Mouse (Mus musculus) small intestine, adult 2 months (tissue): ENCODE data around the gene Vps13d. TPM values are rescaled to one million over a fixed set of nuclear protein-coding genes. Genes with fewer than 3 reads are reported as not detected.

Experiments
- H3K27ac ChIP-seq: fragments of 200-500 bp; 2 replicates; pipeline ENCODE4 v1.5.1; 2012; ENCODE audit warnings: low read depth, low read length, control low read depth, inconsistent platforms; ENCODE audit not compliant: insufficient read depth
- H3K27me3 ChIP-seq: fragments of 200-500 bp; 2 replicates; pipeline ENCODE4 v1.6.1; 2012; ENCODE audit warnings: mild to moderate bottlenecking, moderate library complexity, low read length, inconsistent platforms; ENCODE audit not compliant: control insufficient read depth, insufficient read depth
- H3K36me3 ChIP-seq: fragments of 200-500 bp; 2 replicates; pipeline ENCODE4 v1.6.1; 2012; ENCODE audit warnings: mild to moderate bottlenecking, low read length, control low read depth, inconsistent platforms; ENCODE audit not compliant: control insufficient read depth, insufficient read depth
- H3K4me1 ChIP-seq: fragments of 200-500 bp; 2 replicates; pipeline ENCODE4 v1.6.1; 2012; ENCODE audit warnings: low read length, inconsistent platforms, mixed read lengths; ENCODE audit not compliant: control insufficient read depth, insufficient read depth, insufficient read length
- H3K4me3 ChIP-seq: fragments of 200-500 bp; 2 replicates; pipeline ENCODE4 v1.5.1; 2012; ENCODE audit warnings: low read depth, mild to moderate bottlenecking, control low read depth, inconsistent platforms, low read length, moderate library complexity
- CTCF ChIP-seq: fragments of 200-500 bp; IDR thresholded peaks from 2 replicates; pipeline ENCODE4 v1.5.1; 2012; ENCODE audit warnings: low read depth, mild to moderate bottlenecking, control low read depth, inconsistent platforms, low read length, moderate library complexity, mixed read lengths; ENCODE audit not compliant: insufficient replicate concordance, insufficient read length; ENCODE audit errors: extremely low read depth
- POLR2A ChIP-seq: fragments of 200-500 bp; IDR thresholded peaks from 2 replicates; pipeline ENCODE4 v1.6.1; 2012; ENCODE audit warnings: low read depth, mild to moderate bottlenecking, control low read depth, inconsistent platforms, low read length, moderate library complexity
- WGBS: fragments of 180-500 bp; shearing (Covaris S2); methylation state at CpG from one replicate; pipeline ENCODE4 v1.1.7; 2018; 5-methylcytosine and 5-hydroxymethylcytosine counted together
- polyA plus RNA-seq: library from polyadenylated mRNA; depleted of rRNA; stranded (reverse); fragments of >200 nt; gene quantifications from 2 replicates; pipeline ENCODE4 v1.2.3, GENCODE M21; 2012

Gene Vps13d
- polyA plus RNA-seq, 1 experiment: 11.9 TPM

DNA sequence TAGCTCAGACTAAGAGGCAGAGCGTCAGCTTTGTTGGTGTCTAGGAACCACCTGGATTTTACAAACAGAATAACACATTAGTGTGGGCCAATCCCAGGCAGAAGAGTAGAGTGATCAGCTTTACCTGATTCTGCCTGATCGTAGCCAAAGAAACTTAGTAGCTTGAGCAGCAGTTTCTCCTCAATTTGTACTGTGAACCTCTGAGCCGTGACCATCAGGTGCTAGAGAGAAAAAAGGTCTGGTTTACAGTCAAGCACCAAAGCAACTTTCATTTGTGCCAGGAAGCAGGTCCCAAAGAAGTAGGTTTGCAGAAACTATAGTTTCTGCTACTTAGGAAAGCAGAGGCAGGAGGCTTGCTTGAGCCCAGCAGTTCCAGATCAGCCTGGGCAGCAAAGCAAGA lies 138.5 kb downstream of the Vps13d start:
- no peaks in the 10 kb centered on the region for H3K27me3 ChIP-seq
- no peak overlapping the region for H3K4me3 ChIP-seq
- H3K4me1 ChIP-seq: peaks cover 37% of the 10 kb centered on the region
- 69% methylated on average over 3 of the region's 3 CpGs for WGBS
- peaks cover 66% of the 10 kb centered on the region for H3K36me3 ChIP-seq
- H3K27ac ChIP-seq: no peak overlapping the region
- TF ChIP-seq POLR2A (no peak), CTCF (no peak)

DNA sequence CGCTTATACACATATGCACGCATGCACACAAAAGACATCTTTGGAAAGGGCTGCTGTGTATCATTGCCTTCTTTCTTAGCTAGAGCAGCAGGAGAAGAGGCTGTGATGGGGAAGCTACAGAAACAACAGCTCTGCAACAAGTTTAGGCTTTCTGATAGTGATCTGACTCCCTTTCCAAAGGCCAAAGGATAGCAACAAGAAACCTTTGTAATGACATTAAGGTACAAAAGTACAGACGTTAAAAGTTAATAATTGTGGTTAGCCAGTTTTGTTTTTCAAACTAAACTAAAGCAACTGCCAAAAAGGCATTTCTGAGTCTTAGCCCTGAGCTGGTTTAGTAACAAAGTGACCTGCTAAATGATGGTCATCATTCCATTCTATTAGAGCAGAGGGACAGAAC lies 139.0 kb downstream of the Vps13d start:
- no peak overlapping the region for H3K4me3 ChIP-seq
- WGBS: 66% methylated on average over 3 of the region's 3 CpGs
- H3K4me1 ChIP-seq: peaks cover 37% of the 10 kb centered on the region
- peaks cover 60% of the 10 kb centered on the region for H3K36me3 ChIP-seq
- H3K27ac ChIP-seq: peak overlapping the region; percentile 44; the same call in 1 of the 2 replicates
- H3K27me3 ChIP-seq: no peaks in the 10 kb centered on the region
- TF ChIP-seq POLR2A (no peak), CTCF (no peak)

DNA sequence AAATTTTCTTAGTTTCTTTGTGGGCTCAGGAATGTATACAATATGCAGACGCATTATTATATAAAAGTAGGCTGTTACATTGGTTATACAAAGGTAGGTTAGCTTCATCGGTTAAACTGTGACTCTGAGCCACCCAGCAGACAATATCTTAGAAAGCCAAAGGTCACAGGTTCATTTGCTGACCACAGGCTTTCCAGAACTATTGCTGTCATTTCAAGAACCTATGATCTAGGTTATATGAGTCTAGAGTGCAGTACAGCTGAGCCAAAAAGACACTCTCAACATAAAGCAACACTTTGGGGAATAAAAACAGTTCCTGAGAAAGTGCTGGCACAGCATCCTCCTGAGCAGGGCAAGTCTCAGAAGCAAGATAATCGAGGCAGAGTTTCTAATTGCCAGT lies 140.4 kb downstream of the Vps13d start:
- Histone ChIP-seq H3K27ac (peak overlapping the region; percentile 31; the same call in 1 of the 2 replicates), H3K4me3 (no peak overlapping the region), H3K36me3 (peaks cover 54% of the 10 kb centered on the region), H3K4me1 (peaks cover 42% of the 10 kb centered on the region), H3K27me3 (no peaks in the 10 kb centered on the region)
- 48% methylated on average over 3 of the region's 3 CpGs for WGBS
- no peak for TF ChIP-seq POLR2A
- TF ChIP-seq CTCF: no peak

DNA sequence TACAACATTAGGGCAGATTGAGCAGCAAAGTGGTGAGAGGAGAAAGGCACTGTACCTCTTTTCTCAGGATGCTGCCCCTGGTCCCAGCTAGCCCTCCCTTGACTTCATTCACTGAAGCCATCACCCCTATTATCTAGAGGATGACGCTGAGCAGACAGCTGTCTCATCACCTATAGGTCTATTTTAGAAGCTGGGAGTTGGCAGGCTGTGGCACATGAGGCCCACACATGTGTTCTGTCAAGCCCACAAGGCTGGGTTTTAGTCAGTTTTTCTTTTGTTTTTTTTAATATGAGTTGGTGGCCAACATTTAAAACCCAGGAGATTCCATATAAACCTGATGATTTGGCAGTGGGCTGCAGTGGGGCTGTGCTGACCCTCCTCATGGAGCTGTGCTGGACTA lies 142.1 kb downstream of the Vps13d start:
- Histone ChIP-seq H3K27me3 (no peaks in the 10 kb centered on the region), H3K27ac (no peak overlapping the region), H3K4me3 (no peak overlapping the region), H3K4me1 (peaks cover 42% of the 10 kb centered on the region), H3K36me3 (peaks cover 49% of the 10 kb centered on the region)
- 24% methylated on average over 1 of the region's 1 CpGs for WGBS
- TF ChIP-seq POLR2A: no peak; the same call in 1 of the 2 replicates
- no peak for TF ChIP-seq CTCF

DNA sequence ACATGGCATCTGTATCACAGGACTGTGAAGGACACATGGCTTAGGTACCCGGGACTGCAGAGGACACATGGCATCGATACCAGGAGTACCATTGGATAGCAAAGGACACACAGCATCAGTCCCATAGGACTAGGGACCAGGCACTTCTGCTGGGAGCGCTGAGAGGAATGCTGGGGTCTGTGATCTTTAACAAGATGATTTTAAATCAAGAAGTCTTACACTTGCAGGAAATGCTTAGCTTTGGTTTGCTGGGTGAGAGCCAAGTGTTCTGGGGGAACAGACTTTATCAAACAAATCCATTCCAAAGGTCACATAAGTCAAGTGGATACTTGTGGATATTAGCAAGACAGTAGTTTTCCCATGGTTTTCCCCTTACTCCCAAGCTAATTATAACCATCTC lies 142.5 kb downstream of the Vps13d start:
- H3K4me3 ChIP-seq: no peak overlapping the region
- peaks cover 42% of the 10 kb centered on the region for H3K4me1 ChIP-seq
- peaks cover 47% of the 10 kb centered on the region for H3K36me3 ChIP-seq
- 34% methylated on average over 3 of the region's 3 CpGs for WGBS
- no peak overlapping the region for H3K27ac ChIP-seq
- TF ChIP-seq CTCF: no peak
- no peak for TF ChIP-seq POLR2A
- no peaks in the 10 kb centered on the region for H3K27me3 ChIP-seq

DNA sequence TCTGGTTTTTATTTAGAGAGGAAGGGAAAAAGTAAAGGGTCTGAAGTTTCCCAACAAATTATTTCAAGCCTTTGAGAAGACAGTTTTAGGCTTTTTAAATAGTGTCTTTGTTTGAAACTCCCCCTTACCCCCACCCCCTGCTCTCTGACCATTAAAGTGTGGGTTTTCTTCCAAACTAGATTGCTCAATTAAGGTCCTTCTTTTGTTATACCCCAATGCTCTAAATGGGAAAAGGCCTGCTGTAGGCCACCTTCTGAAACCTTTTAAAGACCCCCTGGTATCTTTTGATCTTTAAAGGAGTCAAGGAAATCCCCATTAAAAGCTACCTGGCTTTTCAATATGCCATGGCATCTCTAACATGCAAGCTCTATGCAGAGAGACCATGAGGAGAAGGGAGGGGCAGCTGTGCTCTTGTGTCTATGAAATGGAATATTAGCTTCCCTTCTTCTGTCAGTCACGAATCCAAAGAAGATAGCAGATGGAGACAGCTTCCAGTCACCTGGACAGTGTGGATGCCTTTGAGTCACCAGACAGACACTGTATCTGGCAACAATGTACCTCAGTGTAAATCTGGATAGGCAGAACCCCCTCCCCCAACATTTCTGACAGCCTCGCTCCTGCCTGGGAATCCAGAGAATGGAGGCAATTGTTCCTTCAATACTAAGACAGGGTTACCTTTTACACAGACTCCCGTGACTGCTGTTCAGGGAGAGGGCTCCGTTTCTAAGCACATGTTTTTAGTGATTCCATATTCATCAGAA lies 143.4 kb downstream of the Vps13d start:
- no peaks in the 10 kb centered on the region for H3K27me3 ChIP-seq
- H3K4me3 ChIP-seq: no peak overlapping the region
- peaks cover 44% of the 10 kb centered on the region for H3K36me3 ChIP-seq
- H3K4me1 ChIP-seq: peaks cover 38% of the 10 kb centered on the region
- H3K27ac ChIP-seq: no peak overlapping the region
- TF ChIP-seq POLR2A: no peak
- TF ChIP-seq CTCF: no peak
- 85% methylated on average over 4 of the region's 4 CpGs for WGBS

DNA sequence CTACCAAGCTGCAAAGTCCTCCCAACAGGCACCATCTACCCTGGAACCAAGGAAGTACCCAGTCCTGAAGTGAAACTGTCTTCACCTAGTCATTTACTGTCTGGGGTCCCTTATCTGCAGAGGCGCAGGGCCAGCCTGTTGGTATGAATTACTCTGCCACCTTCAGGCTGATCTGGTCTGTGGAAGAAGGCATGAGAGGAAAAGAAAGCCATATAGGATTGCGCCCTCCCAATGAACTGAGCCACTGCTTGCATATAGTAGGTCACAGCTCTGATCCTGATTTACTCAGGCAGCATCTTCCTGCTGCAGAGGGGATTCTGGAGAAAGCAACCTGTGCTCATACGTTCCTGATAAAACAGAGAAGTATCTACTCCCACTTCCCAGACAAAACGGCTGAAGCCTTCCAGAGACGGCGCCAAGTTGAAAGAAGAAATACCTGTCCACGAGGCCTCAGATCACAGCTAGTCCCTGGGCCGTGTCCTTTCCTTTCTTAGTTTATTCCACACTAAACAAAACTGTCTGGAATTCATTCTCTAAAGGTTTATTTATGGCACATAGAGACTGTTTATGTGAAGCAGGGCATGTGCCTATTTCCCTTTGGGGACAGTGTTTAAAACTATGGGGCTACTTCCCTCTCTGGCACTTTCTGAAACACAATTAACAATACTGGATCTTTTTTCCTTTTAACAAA lies 144.1 kb downstream of the Vps13d start:
- Histone ChIP-seq H3K27ac (peak overlapping the region; percentile 47; the same call in 1 of the 2 replicates), H3K4me3 (no peak overlapping the region), H3K4me1 (peaks cover 33% of the 10 kb centered on the region), H3K27me3 (no peaks in the 10 kb centered on the region), H3K36me3 (peaks cover 40% of the 10 kb centered on the region)
- 52% methylated on average over 8 of the region's 8 CpGs for WGBS
- TF ChIP-seq CTCF (peak; percentile 43; the same call in 1 of the 2 replicates), POLR2A (no peak)
